Mouse (Mus musculus): ENCODE data around the gene Wnt4.

The Wnt4 gene

GRCm38 (mm10) chr4:137313511-137313910 lies 36.2 kb downstream of the Wnt4 start:
- DNase-seq, result no peak

- no peak for DNase-seq
Observed at GRCm38 (mm10) chr4:137314561-137314960, 37.3 kb downstream of the Wnt4 start.

- no peak for DNase-seq
Observed at GRCm38 (mm10) chr4:137315061-137315460, 37.8 kb downstream of the Wnt4 start.

- DNase-seq, result no peak
Observed at GRCm38 (mm10) chr4:137316027-137316770, 38.9 kb downstream of the Wnt4 start.

- DNase-seq, result no peak
Observed at GRCm38 (mm10) chr4:137324926-137325325, 47.6 kb downstream of the Wnt4 start.

GRCm38 (mm10) chr4:137326494-137326893 lies 49.2 kb downstream of the Wnt4 start:
- no peak for DNase-seq

- no peak for DNase-seq
Observed at GRCm38 (mm10) chr4:137332051-137332450, 54.8 kb downstream of the Wnt4 start.

- no peak for DNase-seq
Observed at GRCm38 (mm10) chr4:137336468-137336867, 59.2 kb downstream of the Wnt4 start.

GRCm38 (mm10) chr4:137339415-137339814 lies 62.1 kb downstream of the Wnt4 start:
- no peak for DNase-seq

- DNase-seq, result no peak
Observed at GRCm38 (mm10) chr4:137342816-137343215, 65.5 kb downstream of the Wnt4 start.

GRCm38 (mm10) chr4:137345112-137345511 lies 67.8 kb downstream of the Wnt4 start:
- no peak for DNase-seq

GRCm38 (mm10) chr4:137345790-137346189 lies 68.5 kb downstream of the Wnt4 start:
- DNase-seq, result no peak
